Mouse (Mus musculus) embryonic facial prominence, embryonic 14.5 days (tissue): ENCODE measurements around the gene Usp47. TPM values are rescaled to one million over a fixed set of nuclear protein-coding genes. Genes with fewer than 3 reads are reported as not detected.

Experiments
- ATAC-seq: fragments of 200-750 bp; cut with Nextera tagmentation; 2 replicates; pipeline ENCODE4 v1.8.0; 2017; ENCODE audit warnings: low read depth, moderate number of reproducible peaks, moderate TSS enrichment
- DNase-seq: peaks from one replicate; pipeline ENCODE4 v3.0.0-alpha.2; 2015; ENCODE audit warnings: low spot score
- H3K27ac ChIP-seq: fragments of 300-500 bp; sonication (generic); replicated peaks from 2 replicates; pipeline ENCODE4 v1.5.1; 2014; ENCODE audit warnings: low read depth, mild to moderate bottlenecking, low read length, moderate library complexity
- H3K27me3 ChIP-seq: fragments of 300-500 bp; sonication (generic); replicated peaks from 2 replicates; pipeline ENCODE4 v1.6.1; 2014; ENCODE audit warnings: low read length; ENCODE audit not compliant: control insufficient read depth, insufficient read depth
- H3K36me3 ChIP-seq: fragments of 300-500 bp; sonication (generic); 2 replicates; pipeline ENCODE4 v1.6.1; 2014; ENCODE audit warnings: low read length, mixed read lengths; ENCODE audit not compliant: control insufficient read depth, insufficient read depth
- H3K4me1 ChIP-seq: fragments of 300-500 bp; sonication (generic); 2 replicates; pipeline ENCODE4 v1.6.1; 2014; ENCODE audit warnings: antibody characterized with exemption, low read length; ENCODE audit not compliant: control insufficient read depth, insufficient read depth
- H3K4me2 ChIP-seq: fragments of 300-500 bp; sonication (generic); 2 replicates; pipeline ENCODE4 v1.6.1; 2014; ENCODE audit warnings: low read depth, mild to moderate bottlenecking, low read length, moderate library complexity, mixed read lengths
- H3K4me3 ChIP-seq: fragments of 300-500 bp; sonication (generic); 2 replicates; pipeline ENCODE4 v1.5.1; 2014; ENCODE audit warnings: low read depth, mild to moderate bottlenecking, low read length
- H3K9ac ChIP-seq: fragments of 300-500 bp; sonication (generic); 2 replicates; pipeline ENCODE4 v1.6.1; 2014; ENCODE audit warnings: low read depth, mild to moderate bottlenecking, low read length, moderate library complexity, mixed read lengths
- H3K9me3 ChIP-seq: fragments of 300-500 bp; sonication (generic); 2 replicates; pipeline ENCODE4 v1.6.1; 2016; ENCODE audit warnings: low read length; ENCODE audit not compliant: control insufficient read depth
- WGBS: fragments of 180-500 bp; shearing (Covaris S2); extraction: QIAGEN DNeasy Blood & Tissue Kit; methylation state at CpG from one replicate; pipeline ENCODE4 v1.1.7; 2014; 5-methylcytosine and 5-hydroxymethylcytosine counted together
- polyA plus RNA-seq: library from polyadenylated mRNA; unstranded; fragments of >200 nt; fragmentation: Nextera tagmentation; extraction: Ambion mirVana; gene quantifications from 2 replicates; pipeline ENCODE4 v1.2.1, GENCODE M21; 2014

Usp47 gene
- polyA plus RNA-seq, 1 experiment from 2014 or later: 86.7 TPM

DNA sequence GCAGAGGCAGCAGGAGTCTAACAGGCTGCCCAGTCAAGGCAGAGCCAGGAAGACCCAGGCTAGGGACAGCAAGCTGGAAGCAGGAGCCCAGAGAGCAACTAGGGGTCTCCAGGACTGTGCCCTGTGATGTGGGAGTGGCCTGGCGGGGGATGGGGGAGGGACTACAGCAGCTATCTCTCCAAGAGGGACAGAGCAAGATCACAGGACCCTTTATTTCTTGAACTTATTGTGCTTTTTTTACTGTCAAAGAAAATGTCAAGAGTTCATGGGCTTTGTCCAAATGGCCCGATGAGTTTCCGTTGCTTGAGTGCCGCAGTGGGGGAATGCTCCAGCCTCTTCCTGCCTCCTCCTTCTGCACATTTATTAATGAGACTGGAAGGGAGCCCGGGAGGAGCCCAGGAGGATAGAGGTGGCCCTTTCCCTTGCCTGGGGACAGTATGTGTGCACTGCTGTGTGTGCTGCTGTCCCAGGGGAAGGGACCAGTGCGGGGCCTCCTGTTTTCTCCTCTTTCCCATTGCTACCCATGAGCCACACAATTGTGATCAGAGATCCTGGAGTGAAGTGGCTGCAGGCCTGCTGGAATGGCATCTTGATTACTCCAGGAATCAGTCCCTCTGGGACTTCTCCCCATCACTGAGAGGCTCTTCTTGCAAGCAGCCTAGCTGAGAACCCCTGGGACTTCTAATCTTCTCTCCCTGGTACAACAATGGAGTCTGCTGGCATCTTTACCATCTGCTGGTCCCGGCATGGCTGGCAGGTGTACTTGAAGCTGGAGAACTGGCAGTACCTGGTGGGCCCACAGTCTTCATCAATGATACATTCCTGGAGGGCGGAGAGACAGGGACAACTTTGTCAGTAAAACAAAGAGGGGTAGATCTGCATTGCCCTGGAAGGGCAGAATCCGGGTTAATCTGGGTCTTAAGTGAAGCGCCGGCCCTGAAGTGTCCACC lies 97.8 kb downstream of the Usp47 start:
- 54% methylated on average over 11 of the region's 11 CpGs for WGBS
- no peaks in the 10 kb centered on the region for H3K27me3 ChIP-seq
- H3K4me2 ChIP-seq: no peak overlapping the region
- H3K4me3 ChIP-seq: no peak overlapping the region
- peaks cover 12% of the 10 kb centered on the region for H3K36me3 ChIP-seq
- no peaks in the 10 kb centered on the region for H3K9me3 ChIP-seq
- H3K9ac ChIP-seq: no peak overlapping the region
- 0 out of 2 replicates have a peak, but pooled peaks cover 6% of the 10 kb centered on the region for H3K4me1 ChIP-seq
- DNase-seq: peak; percentile 47
- no peak for ATAC-seq
- no peak overlapping the region for H3K27ac ChIP-seq

DNA sequence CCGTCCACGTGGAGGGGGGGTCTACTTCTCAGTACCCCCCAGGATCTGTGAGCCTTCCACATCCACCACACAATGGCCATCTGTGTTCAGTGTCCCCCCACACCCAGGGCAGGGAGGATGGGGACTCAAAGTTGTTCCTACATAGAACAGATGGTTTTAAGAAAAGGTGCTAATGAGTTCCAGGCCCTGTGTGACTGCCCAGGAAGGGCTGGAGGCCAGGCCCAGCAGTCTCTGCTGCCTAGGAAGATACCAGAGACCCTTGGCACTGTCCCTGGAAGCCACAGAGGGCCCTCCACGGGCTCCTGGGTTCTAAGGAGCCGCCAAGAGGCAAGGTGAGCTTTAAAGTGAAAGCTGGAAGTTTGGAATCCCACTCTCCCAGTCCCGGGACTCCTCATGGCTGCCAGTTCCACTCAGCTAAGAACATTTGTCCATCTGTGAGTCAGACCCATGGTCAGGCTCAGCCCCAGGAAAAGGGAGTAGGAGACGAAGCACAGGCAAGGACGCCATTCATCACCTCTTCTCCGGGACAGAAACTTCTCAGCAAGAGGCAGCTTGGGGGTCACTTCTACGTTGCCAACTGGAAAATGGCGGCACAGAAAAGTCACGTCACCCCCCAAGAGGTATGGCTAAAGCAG lies 98.7 kb downstream of the Usp47 start:
- H3K27ac ChIP-seq: no peak overlapping the region
- no peak overlapping the region for H3K4me2 ChIP-seq
- 62% methylated on average over 11 of the region's 11 CpGs for WGBS
- H3K27me3 ChIP-seq: no peaks in the 10 kb centered on the region
- no peak overlapping the region for H3K4me3 ChIP-seq
- no peak overlapping the region for H3K9ac ChIP-seq
- ATAC-seq: no peak
- H3K9me3 ChIP-seq: no peaks in the 10 kb centered on the region
- peaks cover 7% of the 10 kb centered on the region for H3K36me3 ChIP-seq
- 0 out of 2 replicates have a peak, but pooled peaks cover 6% of the 10 kb centered on the region for H3K4me1 ChIP-seq
- DNase-seq: peak; percentile 40

DNA sequence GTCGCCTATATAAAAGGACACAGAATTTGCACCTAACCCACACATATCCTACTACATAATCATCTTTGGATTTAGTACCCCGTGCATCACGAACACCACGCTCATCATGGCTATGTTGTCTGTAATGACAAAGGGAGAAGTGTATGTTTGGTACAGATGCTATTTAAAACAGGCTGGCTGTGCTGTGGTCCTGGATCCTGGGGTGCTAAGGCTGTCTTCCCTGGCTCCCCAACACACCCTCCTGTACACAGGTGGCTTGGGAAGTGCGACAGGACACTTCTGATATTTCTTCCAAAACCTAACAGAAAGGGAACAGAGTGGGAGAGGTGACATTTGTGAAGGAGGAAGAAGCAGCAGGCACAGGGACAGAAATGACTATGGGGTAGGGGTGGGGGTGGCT lies 100.3 kb downstream of the Usp47 start:
- no peaks in the 10 kb centered on the region for H3K36me3 ChIP-seq
- H3K27me3 ChIP-seq: no peaks in the 10 kb centered on the region
- DNase-seq: no peak
- no peaks in the 10 kb centered on the region for H3K9me3 ChIP-seq
- peaks cover 12% of the 10 kb centered on the region; the same call in 1 of the 2 replicates for H3K4me1 ChIP-seq
- no peak overlapping the region for H3K4me2 ChIP-seq
- WGBS: 93% methylated on average over 5 of the region's 5 CpGs
- ATAC-seq: no peak
- no peak overlapping the region for H3K27ac ChIP-seq
- H3K4me3 ChIP-seq: no peak overlapping the region
- H3K9ac ChIP-seq: no peak overlapping the region

DNA sequence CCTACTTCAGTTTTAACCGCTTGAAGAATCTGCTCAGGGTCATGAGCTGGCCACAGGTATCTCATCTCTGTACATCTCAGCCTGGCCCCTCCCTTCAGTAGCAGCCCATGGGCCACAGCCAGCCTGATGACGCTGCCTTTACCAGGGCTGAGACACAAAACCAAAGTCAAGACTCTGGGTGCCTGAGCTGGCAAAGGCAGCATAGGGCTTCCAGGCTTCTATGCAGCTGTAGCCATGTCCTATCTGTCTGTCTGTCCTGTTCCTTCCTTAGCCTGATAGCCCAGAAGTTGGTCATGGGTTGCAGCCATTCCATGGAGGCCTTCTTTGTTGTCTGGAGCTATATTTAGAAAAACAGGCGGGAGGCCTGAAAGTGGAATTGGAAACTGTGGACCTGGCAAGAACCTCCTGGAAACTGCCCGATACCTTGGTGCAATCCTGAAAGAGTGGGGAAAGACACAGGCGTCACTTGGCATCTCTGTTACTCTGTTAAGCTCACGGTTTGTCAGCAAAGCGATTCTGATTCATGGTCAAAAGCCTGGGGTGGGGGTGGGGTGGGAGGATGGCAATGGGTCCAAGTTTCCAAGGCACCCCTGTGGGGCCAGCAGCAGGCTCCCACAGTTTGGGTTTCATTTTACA lies 102.4 kb downstream of the Usp47 start:
- no peak for DNase-seq
- ATAC-seq: no peak
- Histone ChIP-seq H3K36me3 (no peaks in the 10 kb centered on the region), H3K4me2 (no peak overlapping the region), H3K4me1 (peaks cover 23% of the 10 kb centered on the region; the same call in 1 of the 2 replicates), H3K9me3 (no peaks in the 10 kb centered on the region), H3K27me3 (no peaks in the 10 kb centered on the region), H3K4me3 (no peak overlapping the region), H3K27ac (no peak overlapping the region), H3K9ac (no peak overlapping the region)
- 82% methylated on average over 7 of the region's 7 CpGs for WGBS

DNA sequence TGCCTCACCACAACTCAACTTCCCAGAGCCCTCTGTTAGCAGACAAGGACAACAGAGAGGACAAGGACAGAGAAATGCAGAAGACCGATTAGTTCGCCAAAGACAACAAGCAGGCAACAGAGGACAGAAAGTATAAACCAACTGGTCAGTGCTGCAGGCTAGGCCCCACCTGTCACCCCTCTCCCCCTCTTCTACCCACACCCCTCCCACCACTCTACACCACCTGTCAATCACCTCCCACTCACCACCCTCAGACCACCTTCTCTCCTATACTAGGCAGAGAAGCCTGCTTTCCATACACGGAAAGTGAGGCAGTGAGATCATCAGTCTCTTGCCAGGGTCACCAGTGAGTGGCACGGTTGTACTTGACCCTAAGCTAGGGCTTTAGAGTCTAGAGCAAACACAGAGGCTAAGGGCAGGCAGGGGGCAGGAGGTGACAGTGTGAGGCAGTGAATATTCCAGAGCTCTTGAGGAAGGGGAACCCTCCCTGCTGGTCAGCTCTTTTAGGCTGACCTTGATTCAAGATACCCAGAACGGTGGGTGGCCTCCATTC lies 103.9 kb downstream of the Usp47 start:
- Histone ChIP-seq H3K27ac (no peak overlapping the region), H3K9ac (no peak overlapping the region), H3K4me3 (no peak overlapping the region), H3K9me3 (no peaks in the 10 kb centered on the region), H3K36me3 (no peaks in the 10 kb centered on the region), H3K4me1 (peaks cover 17% of the 10 kb centered on the region; the same call in 1 of the 2 replicates), H3K27me3 (no peaks in the 10 kb centered on the region), H3K4me2 (no peak overlapping the region)
- ATAC-seq: no peak
- no peak for DNase-seq
- 77% methylated on average over 5 of the region's 5 CpGs for WGBS

DNA sequence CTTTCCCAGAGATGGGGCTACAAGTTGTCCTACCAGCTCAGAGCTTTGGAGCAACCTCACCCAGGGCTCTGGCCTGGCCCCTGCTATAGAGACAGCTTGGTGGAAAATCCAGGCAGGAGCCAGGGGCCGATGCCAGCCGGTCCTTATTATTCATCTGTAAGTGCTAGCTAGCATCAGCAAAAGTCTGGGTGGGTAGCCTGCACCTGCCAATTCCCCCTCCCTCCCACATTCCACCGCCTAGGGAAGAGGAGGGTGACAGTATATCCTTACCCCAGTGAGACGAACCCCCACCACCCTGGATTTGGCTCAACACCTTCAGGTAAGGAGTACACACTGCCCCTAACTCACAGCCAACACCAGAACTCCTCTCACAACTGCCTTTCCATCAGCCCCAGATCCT lies 104.7 kb downstream of the Usp47 start:
- Histone ChIP-seq H3K27ac (0 out of 2 replicates have a peak overlapping the region, but pooled peaks have one; percentile 10), H3K4me2 (no peak overlapping the region), H3K4me1 (peaks cover 17% of the 10 kb centered on the region; the same call in 1 of the 2 replicates), H3K9me3 (no peaks in the 10 kb centered on the region), H3K9ac (no peak overlapping the region), H3K4me3 (no peak overlapping the region), H3K27me3 (no peaks in the 10 kb centered on the region), H3K36me3 (no peaks in the 10 kb centered on the region)
- 77% methylated on average over 4 of the region's 4 CpGs for WGBS
- ATAC-seq: no peak
- no peak for DNase-seq

DNA sequence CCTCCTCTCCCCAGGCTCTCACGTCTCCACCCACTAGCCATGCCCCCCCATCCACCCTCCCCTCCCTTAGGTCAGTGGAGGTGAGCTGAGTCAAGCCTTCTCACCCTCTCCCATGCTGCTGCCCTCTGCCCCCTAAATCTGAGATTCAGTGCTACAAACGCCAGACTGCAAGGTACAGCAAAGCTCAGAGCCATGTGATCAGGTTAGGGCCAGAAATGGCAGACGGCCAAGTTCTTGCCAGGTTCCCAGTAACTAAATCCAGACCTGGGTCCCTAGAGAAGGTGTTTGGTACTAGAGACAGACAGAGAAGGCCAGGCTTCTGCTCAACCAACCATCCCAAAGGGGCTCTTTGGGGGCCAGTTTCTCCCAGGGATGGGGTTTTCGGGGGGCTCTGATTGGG lies 105.5 kb downstream of the Usp47 start:
- WGBS: 42% methylated on average over 4 of the region's 4 CpGs
- Histone ChIP-seq H3K9ac (no peak overlapping the region), H3K4me1 (peaks cover 17% of the 10 kb centered on the region; the same call in 1 of the 2 replicates), H3K36me3 (no peaks in the 10 kb centered on the region), H3K9me3 (no peaks in the 10 kb centered on the region), H3K4me2 (no peak overlapping the region), H3K27me3 (no peaks in the 10 kb centered on the region), H3K27ac (0 out of 2 replicates have a peak overlapping the region, but pooled peaks have one; percentile 33), H3K4me3 (no peak overlapping the region)
- DNase-seq (peak; percentile 79), ATAC-seq (peak; percentile 54; the same call in 1 of the 2 replicates)

DNA sequence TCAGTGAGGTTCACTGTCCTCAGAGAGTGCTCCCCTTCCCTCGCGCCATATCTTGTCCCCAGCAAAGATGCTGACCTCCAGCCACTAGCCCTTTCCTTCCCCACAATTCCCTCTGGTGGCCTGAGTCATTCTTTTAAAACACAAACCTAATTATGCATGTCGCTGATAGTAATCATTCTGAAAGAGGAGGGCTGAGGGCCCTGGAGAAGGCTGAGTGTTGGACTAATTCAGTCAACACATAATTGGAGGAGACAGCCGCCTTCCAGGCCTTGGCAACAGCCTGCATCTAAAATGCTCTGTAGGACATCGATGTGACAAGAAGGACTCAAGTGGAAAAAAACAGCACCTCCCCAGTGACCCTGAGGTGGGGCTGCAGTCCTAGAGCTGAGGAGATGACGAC lies 106.5 kb downstream of the Usp47 start:
- Histone ChIP-seq H3K4me2 (no peak overlapping the region), H3K9me3 (no peaks in the 10 kb centered on the region), H3K4me3 (no peak overlapping the region), H3K27ac (no peak overlapping the region), H3K9ac (no peak overlapping the region), H3K27me3 (no peaks in the 10 kb centered on the region), H3K36me3 (no peaks in the 10 kb centered on the region), H3K4me1 (peaks cover 17% of the 10 kb centered on the region; the same call in 1 of the 2 replicates)
- DNase-seq: peak; percentile 71
- ATAC-seq: peak; percentile 49; the same call in 1 of the 2 replicates
- WGBS: 79% methylated on average over 6 of the region's 6 CpGs
